Mouse (Mus musculus): ENCODE data around the gene Olfr631.
A peak's percentile ranks its signal among the peaks of the same experiment; 100 is the strongest.
"Not testable (repeated sequence)": the region's sequence is repeated elsewhere in the genome, so short reads cannot be mapped to it uniquely, and the experiment has no call there.

The Olfr631 gene

DNA sequence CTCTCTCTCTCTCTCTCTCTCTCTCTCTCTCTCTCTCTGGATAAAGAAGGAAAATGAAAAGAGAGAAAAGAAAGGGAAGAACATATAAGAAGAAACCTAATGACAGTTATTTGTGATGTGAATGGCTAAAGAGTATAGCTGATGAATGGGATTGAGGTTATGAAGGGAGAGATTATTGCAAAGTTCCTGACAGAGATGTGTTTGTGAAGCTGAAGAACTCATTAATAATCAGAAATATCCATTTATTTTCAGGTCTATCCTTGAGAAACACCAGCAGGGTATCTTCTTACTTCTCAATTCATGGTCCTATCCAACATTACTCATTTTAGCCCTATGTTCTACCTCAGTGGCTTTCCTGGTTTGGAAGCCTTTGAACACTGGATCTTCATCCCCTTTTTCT lies at the start of gene Olfr631:
Gene Olfr631, plus strand, starts transcription at position 301 of the 400 bp plus-strand sequence.
- no peak for DNase-seq

DNA sequence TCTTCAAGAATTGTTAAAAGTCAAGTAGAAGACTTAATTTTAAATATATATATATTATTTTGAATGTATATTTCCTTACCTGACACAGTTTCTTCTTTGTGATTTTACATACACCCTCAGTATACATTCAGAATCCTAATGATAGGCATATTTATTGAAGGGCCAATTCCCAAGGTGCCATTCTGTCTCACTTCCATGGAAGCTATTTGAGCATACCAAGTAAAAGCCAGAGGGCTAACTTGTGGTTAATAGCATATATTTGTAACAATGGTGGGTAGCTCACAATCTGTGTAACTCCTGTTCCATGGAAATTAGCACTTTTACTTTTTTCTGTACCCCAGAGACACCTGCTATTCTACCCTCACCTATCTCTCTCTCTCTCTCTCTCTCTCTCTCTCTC lies 42.5 kb upstream of the Olfr631 start, which contains the start of gene Olfr66:
Gene Olfr66, minus strand, starts transcription at position 101 of the 400 bp plus-strand sequence.
- no peak for DNase-seq

DNA sequence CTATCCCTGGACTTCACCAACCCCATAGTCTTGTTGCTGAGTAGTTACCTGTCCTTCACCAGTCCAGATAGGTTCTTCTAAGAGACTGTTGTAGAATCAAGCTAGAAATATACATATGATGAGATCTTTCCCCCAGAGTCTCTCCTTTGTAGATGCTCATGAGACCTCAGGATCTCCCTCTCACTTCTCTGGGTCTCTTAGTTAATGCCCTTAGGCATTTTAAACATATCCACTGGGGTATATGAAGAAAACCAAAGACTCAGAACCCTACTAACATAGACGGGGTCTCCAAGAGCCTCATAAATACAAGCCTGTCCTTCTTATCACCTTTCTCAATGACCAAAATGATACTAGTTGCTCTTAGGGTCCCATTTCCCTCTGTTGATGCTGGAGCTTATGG lies 34.2 kb upstream of the Olfr631 start, which contains the start of gene Olfr64:
Gene Olfr64, minus strand, starts transcription at position 101 of the 400 bp plus-strand sequence.
- no peak for DNase-seq

DNA sequence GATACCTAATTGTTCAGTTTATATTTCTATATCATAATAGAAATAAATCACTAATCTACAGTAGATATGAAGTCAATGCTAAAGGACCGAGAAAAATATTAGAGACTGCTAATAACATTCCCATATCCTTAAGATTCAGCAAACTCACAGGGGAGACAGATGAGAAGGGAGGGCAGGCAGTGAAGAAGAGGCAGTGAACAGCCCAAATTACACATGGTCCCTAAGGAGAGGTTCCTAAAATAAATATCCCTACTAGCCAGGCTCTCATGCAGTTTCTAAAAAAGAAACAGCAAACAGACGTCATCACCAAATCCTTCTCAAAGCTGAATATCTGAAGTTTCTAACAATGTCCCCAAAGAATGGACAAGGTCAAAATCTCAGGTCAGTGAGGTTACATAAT lies 25.4 kb upstream of the Olfr631 start, which contains the start of gene Olfr65:
Gene Olfr65, plus strand, starts transcription at position 301 of the 400 bp plus-strand sequence.
- DNase-seq = no peak

DNA sequence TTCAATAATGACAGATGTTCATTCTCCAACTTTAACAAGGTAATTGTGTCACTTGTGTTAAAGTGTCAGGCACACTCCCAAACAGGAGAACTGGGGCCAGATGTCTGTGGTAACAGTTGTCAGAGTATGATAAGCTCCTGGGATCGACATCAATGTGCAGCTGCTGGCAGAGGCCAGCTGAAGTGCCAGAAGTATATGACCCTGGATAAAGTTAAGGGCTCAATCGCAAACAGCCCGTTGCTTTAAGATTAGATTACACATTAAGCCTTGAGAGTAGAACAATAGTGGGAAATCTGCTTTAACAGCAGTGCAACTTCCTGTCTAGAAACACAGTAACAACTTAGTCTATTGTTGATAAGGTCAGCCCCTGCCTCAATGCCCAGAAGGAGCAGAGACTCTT lies 18.6 kb upstream of the Olfr631 start:
- DNase-seq = no peak

DNA sequence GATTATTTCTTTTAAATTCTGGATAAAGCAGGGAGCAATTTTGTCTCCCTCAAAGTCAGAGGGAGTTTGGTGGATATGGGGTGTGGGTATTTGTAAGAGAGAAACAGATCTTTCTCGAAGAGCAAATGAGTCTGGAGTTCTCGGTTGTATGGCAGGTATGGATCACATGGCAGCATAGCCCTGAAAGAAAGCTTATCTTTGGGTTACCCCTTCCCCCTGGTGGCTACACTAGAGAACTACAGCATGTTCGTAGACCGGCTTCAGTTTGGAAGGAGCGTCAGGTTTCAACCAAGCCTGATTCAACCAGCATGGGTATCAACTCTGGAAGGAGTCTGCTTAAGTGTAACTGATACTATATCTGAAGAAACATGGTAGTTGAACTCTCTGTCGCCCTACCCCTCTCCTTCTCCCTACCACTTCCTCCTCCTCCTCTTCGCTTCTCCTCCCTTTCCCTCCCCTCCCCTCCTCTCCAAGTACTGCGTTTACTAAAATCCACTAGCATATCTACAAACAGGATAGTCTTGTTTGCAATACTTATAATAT lies 15.6 kb upstream of the Olfr631 start:
- no peak for DNase-seq

DNA sequence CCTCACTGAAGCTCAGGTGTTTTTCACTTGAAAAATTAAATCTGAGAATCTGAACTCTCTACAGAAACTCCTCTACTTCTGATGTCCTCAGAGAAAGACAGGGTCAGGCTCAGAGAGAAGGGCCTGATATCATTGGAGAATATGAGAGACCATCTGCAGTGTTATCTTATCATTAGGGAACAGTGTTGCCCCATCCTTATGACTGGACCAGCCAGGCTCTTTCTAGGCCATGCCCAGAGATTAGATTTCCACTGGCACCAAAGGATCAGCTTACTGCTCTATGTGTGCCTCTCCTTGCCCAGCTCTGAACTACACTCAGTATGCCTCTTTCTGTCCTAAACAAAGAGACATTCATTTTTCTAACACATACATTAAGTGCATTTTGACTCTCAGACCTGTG lies 13.3 kb upstream of the Olfr631 start:
- no peak for DNase-seq

DNA sequence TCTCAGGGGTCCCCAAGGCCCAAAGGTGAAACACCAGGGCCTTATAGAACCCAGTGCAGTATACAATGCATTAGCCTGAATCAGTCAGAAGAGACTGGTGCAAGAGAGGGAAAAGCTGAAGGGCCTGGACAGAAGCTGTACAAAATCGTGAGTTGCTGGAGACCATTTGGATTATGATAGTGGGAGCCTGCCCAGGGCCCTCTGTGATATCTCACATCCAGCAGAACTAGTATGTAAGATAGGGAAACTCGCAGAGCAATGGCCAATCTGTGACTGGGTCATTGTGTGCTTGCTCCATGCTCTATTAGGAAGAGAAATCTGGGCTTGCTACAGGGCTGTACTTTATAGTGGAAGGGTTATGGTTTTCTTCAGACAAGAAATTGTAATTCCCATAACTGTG lies 5.6 kb downstream of the Olfr631 start, which contains the start of gene Olfr632:
Gene Olfr632, plus strand, starts transcription at position 84 of the 400 bp plus-strand sequence.
- no peak for DNase-seq

DNA sequence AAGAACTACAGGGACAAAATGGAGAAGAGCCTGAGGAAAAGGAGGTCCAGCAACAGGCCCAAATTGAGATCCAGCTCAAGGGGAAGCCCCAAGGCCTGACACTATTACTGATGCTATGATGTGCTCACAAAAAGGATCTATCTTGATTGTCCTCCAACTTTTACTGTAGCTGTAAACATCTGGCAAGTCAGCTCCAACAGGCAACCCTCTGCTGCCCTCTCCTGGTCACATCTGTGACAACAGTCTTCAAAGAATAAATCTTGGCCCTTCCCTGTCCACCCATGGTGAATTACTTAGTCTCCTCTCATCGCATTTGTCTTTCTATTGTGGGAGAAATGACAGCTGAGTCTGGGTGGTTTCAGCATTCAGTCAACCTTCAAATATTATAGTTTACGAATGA lies 14.1 kb downstream of the Olfr631 start:
- peak; percentile 36 for DNase-seq

DNA sequence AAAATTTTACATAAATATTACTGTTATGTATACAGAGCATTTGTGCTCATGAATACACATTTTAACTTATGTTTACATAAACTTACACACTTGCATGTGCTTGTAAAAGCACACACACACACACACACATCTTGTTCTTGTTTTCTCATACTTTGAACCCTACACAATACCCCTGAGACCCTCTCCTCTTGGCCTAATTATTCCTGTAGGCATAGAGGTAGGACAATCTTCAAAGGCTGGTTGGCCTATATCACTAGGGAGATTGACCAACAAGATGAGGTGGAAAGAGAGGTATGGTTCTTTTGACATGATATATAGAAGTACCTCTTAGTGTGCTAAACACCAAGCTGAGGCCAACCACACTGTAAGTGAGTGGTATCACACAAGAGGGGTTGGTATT lies 15.5 kb downstream of the Olfr631 start, which contains the start of gene Olfr633:
Gene Olfr633, plus strand, starts transcription at position 301 of the 400 bp plus-strand sequence.
- DNase-seq = no peak

DNA sequence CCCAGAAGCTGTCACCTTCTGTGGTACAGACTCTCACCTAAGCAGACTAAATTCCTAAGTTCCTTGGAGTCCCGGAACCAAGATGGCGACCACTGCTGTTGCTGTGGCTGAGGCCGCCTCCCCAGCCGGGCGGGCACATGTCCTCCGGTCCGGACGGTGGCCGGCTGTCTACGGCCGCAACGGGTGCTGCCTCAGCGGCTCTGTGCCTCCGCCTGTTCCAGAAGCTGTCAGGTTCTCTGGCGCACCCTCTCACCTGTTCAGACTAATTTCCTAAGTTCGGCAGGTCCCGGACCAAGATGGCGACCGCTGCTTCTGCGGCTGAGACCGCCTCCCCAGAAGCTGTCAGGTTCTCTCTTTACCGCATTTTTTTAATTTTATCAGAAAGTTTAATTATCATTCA lies 38.2 kb downstream of the Olfr631 start:
- not testable (repeated sequence) for DNase-seq

DNA sequence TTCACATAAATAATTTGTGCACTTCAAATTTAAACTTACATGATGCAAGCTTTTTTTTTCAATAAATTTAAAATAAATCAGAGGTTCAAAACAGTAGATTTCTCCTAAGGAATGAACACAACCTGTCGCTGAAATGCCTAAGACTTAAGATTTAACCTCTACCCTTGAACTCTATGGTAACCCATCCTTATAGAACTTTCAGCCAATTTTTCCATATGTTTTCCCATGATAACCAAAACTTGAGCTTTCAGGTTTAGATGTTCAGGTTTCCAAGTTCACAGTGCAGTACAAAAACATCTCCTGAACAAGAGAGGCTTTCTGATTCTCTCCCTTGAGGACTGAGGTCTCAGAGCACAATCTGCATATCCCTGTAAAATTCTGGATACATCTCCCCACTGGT lies 42.2 kb downstream of the Olfr631 start, which contains the start of gene Olfr635:
Gene Olfr635, plus strand, starts transcription at position 301 of the 400 bp plus-strand sequence.
- no peak for DNase-seq

DNA sequence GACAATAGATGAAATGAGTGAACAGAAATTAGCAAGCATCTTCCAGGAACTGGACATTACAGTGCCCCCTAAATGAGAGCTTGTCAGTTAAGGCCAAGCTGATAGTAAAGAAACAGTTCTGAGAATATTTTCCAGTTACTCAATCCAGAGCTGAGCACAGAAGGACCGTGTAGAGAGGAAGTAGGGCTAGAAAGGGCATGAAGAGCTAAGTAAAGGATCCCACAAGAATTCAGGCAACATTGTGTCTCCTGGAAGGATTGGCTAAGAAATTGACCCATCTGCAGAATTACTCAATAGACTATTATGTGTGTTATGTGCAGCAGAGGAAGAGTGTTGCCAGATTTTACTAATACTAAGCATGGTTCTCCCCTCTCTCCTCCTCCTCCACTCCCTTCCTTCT lies 43.2 kb downstream of the Olfr631 start:
- DNase-seq = no peak
